Mouse (Mus musculus) midbrain, embryonic 11.5 days (tissue): ENCODE measurements around the gene Gna11. TPM values are rescaled to one million over a fixed set of nuclear protein-coding genes. Genes with fewer than 3 reads are reported as not detected.

Source experiments
- ATAC-seq: fragments of 200-750 bp; cut with Nextera tagmentation; 2 replicates; pipeline ENCODE4 v1.8.0; 2017; ENCODE audit warnings: moderate TSS enrichment, moderate library complexity; ENCODE audit not compliant: low FRiP score
- DNase-seq: peaks from one replicate; pipeline ENCODE4 v3.0.0; 2015; ENCODE audit warnings: low spot score; ENCODE audit errors: missing footprints
- H3K27ac ChIP-seq: fragments of 300-500 bp; sonication (generic); 2 replicates; pipeline ENCODE4 v1.5.1; 2014; ENCODE audit warnings: low read depth, low read length
- H3K27me3 ChIP-seq: fragments of 300-500 bp; sonication (generic); 2 replicates; pipeline ENCODE4 v1.6.1; 2014; ENCODE audit warnings: mild to moderate bottlenecking, low read length, moderate library complexity, mixed read lengths; ENCODE audit not compliant: control insufficient read depth, insufficient read depth
- H3K36me3 ChIP-seq: fragments of 300-500 bp; sonication (generic); 2 replicates; pipeline ENCODE4 v1.6.1; 2014; ENCODE audit warnings: mild to moderate bottlenecking, low read length, moderate library complexity, mixed read lengths; ENCODE audit not compliant: control insufficient read depth, insufficient read depth
- H3K4me1 ChIP-seq: fragments of 300-500 bp; sonication (generic); 2 replicates; pipeline ENCODE4 v1.6.1; 2014; ENCODE audit warnings: low read length; ENCODE audit not compliant: control insufficient read depth, insufficient read depth
- H3K4me2 ChIP-seq: fragments of 300-500 bp; sonication (generic); 2 replicates; pipeline ENCODE4 v1.6.1; 2014; ENCODE audit warnings: mild to moderate bottlenecking, moderate library complexity
- H3K4me3 ChIP-seq: fragments of 300-500 bp; sonication (generic); 2 replicates; pipeline ENCODE4 v1.5.1; 2014; ENCODE audit warnings: low read depth, low read length
- H3K9ac ChIP-seq: fragments of 300-500 bp; sonication (generic); 2 replicates; pipeline ENCODE4 v1.6.1; 2014; ENCODE audit warnings: low read length
- H3K9me3 ChIP-seq: fragments of 300-500 bp; sonication (generic); 2 replicates; pipeline ENCODE4 v1.6.1; 2016; ENCODE audit warnings: low read length; ENCODE audit not compliant: control insufficient read depth
- WGBS: fragments of 180-500 bp; shearing (Covaris S2); extraction: QIAGEN DNeasy Blood & Tissue Kit; methylation state at CpG from one replicate; pipeline ENCODE4 v1.1.7; 2014; 5-methylcytosine and 5-hydroxymethylcytosine counted together
- polyA plus RNA-seq: library from polyadenylated mRNA; unstranded; fragments of >200 nt; fragmentation: Nextera tagmentation; extraction: Ambion mirVana; gene quantifications from 2 replicates; pipeline ENCODE4 v1.2.1, GENCODE M21; 2014

Gene Gna11
- polyA plus RNA-seq, 1 experiment from 2014 or later, result 59.3 TPM

DNA sequence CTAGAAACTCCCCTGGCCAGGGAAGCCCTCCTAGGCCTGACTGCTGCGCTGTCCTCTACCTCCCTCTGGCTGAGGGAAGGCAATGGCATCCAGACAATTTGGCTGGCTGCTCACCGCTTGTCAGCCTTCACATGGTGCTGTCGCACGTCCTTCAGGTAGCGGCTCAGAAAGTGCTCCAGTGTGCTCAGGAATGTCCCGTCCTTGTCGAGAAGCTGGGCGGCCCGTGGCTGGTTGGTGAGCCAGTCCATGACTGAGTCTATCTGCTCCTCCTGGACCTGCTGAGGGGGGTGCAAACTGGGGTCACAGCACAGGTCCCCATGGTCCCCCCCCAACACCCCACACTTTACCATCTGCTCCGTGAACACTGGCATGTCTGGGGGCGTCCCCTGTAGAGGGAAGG is 56.9 kb downstream of the Gna11 start:
- Histone ChIP-seq H3K9ac (no peak overlapping the region), H3K27ac (no peak overlapping the region), H3K4me2 (no peak overlapping the region), H3K27me3 (no peaks in the 10 kb centered on the region), H3K4me1 (peaks cover 10% of the 10 kb centered on the region), H3K36me3 (peaks cover 35% of the 10 kb centered on the region), H3K4me3 (no peak overlapping the region), H3K9me3 (no peaks in the 10 kb centered on the region)
- 94% methylated on average over 11 of the region's 11 CpGs for WGBS
- DNase-seq, result no peak
- ATAC-seq, result no peak

DNA sequence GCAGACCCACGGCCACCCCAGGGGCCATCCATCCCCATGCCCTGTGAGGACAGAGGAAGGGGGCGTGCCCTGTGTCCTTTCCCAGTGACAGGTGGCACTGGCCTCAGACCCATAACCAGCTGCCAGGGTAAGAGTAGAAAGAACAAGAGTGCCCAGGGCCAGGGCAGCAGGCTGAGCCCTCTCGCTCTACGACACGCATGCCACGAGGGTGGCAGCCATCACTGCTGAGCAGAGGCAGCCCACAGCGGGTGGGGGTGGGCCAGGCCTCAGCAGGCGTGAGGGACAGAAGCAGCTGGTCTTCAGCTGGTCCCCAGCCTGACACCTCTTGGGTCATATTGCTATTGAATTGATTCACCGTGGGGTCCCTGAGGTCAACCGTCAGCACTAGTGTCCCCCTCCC is 58.5 kb downstream of the Gna11 start:
- 91% methylated on average over 10 of the region's 10 CpGs for WGBS
- Histone ChIP-seq H3K9me3 (no peaks in the 10 kb centered on the region), H3K4me3 (no peak overlapping the region), H3K9ac (no peak overlapping the region), H3K27ac (no peak overlapping the region), H3K27me3 (peaks cover 8% of the 10 kb centered on the region), H3K36me3 (peaks cover 23% of the 10 kb centered on the region), H3K4me2 (no peak overlapping the region), H3K4me1 (peaks cover 12% of the 10 kb centered on the region)
- DNase-seq, result no peak
- ATAC-seq, result no peak

DNA sequence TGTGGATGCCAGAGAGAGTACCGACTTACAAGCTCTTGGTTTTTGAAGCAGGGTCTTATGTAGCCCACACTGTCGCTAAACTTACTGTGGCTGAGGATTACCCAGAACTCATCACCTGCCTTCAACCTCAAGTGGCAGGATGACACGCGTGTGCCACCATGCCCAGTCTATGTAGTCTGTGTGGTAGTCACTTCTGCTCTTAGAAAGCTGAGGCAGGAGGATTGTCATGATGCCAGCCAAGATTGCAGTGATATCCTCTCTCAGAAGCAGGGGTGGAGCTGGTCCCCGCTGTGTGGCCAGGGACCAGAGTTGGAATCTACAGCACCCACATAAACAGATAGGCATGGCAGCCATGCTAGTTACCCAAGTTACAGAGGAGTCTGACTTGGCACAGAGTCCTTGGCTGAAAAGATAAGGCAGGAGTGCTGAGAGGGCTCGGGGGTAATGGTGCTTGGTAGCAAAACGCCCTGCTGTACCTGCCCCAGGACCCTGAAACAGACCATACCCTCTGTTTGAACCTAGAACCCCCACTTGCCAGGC is 59.4 kb downstream of the Gna11 start:
- H3K27me3 ChIP-seq, result peaks cover 10% of the 10 kb centered on the region
- H3K9me3 ChIP-seq, result no peaks in the 10 kb centered on the region
- H3K4me2 ChIP-seq, result no peak overlapping the region
- no peak overlapping the region for H3K9ac ChIP-seq
- peaks cover 13% of the 10 kb centered on the region for H3K4me1 ChIP-seq
- H3K36me3 ChIP-seq, result peaks cover 17% of the 10 kb centered on the region
- H3K27ac ChIP-seq, result no peak overlapping the region
- DNase-seq (no peak), ATAC-seq (no peak)
- no peak overlapping the region for H3K4me3 ChIP-seq
- WGBS, result 73% methylated on average over 7 of the region's 7 CpGs

DNA sequence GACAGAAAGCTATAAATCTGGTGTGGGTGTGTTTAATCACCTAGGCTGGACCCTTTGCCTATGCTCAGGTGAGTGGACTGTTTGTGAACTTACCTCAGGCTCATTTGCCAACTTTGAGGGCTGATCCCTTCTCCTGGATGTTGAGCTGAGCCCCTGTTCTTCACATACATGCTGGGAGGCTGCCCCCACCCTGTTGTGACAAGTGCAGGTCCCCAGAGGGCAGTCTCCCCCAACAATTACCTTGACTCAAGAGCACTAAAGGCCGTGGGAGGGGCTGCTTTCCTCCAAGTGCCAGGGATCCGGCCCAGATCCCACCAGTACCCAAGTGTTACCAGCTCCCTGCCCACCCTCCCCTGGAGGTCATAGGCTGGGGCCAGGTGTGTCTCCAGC is 59.9 kb downstream of the Gna11 start:
- H3K27me3 ChIP-seq, result peaks cover 10% of the 10 kb centered on the region
- H3K4me1 ChIP-seq, result peaks cover 18% of the 10 kb centered on the region
- no peak overlapping the region for H3K4me3 ChIP-seq
- no peaks in the 10 kb centered on the region for H3K9me3 ChIP-seq
- peak overlapping the region; percentile 44 for H3K27ac ChIP-seq
- DNase-seq (no peak), ATAC-seq (no peak)
- 43% methylated on average over 2 of the region's 2 CpGs for WGBS
- H3K36me3 ChIP-seq, result peaks cover 12% of the 10 kb centered on the region
- H3K4me2 ChIP-seq, result no peak overlapping the region
- no peak overlapping the region for H3K9ac ChIP-seq

DNA sequence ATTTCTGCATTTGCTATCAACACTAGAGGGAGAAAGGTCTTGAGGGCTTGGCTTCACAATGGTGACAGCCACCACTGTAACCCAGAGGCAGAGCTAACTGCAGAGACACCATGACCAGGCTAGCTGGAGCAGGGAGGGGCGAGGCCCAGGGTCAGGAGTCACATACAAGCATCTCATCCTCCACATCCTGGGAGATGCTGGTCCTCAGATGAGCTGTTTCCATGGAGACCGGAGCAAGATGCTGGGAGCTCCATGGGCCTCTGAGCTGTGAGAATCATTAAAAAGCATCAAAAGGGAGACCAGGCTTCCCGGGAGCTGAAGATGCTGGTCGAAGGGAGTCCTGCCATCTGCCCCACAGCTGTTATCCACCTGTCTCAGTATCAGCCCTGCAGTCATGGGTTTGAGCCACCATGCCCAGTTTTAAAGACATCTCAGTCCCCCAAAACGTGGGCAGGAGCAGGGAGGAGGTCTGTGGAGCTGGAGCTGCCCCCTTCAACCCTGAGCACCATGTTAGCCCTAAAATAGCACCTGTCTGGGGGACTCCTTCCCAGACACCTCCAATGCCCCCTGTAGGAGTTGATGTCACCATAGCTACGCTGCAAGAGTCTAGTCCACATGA is 60.4 kb downstream of the Gna11 start:
- Histone ChIP-seq H3K36me3 (peaks cover 11% of the 10 kb centered on the region), H3K9ac (no peak overlapping the region), H3K27me3 (peaks cover 10% of the 10 kb centered on the region), H3K9me3 (no peaks in the 10 kb centered on the region), H3K4me2 (no peak overlapping the region), H3K27ac (peak overlapping the region; percentile 44), H3K4me1 (peaks cover 18% of the 10 kb centered on the region), H3K4me3 (no peak overlapping the region)
- WGBS, result 56% methylated on average over 6 of the region's 6 CpGs
- DNase-seq, result peak; percentile 87
- ATAC-seq, result peak; percentile 51

DNA sequence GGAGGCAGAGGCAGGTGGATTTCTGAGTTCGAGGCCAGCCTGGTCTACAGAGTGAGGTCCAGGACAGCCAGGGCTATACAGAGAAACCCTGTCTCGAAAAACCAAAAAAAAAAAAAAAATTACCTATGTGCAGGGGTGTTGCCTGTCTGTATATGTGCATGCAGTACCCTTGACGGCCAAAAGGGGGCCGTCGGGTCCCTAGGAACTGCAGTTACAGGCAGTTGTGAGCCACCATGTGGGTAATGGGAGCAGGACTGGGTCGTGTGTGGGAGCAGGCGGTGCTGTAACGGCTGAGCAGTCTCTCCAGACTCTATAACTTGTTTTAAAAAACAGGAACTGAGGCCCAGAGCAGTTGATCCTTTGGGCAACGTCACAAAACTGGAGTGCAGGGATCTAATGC is 61.0 kb downstream of the Gna11 start:
- DNase-seq, result no peak
- Histone ChIP-seq H3K27ac (peak overlapping the region; percentile 44; the same call in 1 of the 2 replicates), H3K27me3 (peaks cover 10% of the 10 kb centered on the region), H3K36me3 (peaks cover 8% of the 10 kb centered on the region), H3K9ac (no peak overlapping the region), H3K4me2 (no peak overlapping the region), H3K9me3 (no peaks in the 10 kb centered on the region), H3K4me1 (peaks cover 18% of the 10 kb centered on the region), H3K4me3 (no peak overlapping the region)
- ATAC-seq, result no peak
- WGBS, result 23% methylated on average over 9 of the region's 9 CpGs

DNA sequence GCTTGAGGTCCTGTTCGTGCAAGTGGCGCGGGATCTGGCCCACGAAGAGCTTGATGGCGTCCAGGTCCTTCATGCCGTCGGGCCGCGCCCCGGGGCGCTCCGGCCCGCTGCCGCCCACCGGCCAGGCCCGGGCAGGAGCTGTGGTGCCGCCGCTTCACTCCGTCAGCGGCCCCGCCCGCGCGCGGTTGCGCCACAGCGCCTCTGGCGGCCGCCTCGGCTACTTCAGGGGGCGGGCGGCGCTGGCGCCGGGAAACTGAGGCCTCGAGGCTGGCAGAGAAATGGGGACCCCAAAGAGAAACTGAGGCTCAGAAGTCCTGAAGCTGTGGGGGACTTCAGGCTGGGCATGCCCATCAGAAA is 62.5 kb downstream of the Gna11 start, which contains the start of gene Celf5:
Gene Celf5, minus strand, starts transcription at position 177 of the 357 bp plus-strand sequence.
- Histone ChIP-seq H3K4me1 (peaks cover 18% of the 10 kb centered on the region), H3K36me3 (peaks cover 3% of the 10 kb centered on the region; the same call in 1 of the 2 replicates), H3K4me2 (peak within 1 kb of the TSS; percentile 65), H3K4me3 (peak within 1 kb of the TSS; percentile 49), H3K9me3 (no peaks in the 10 kb centered on the region), H3K27ac (no peak within 1 kb of the TSS), H3K9ac (peak within 1 kb of the TSS; percentile 69), H3K27me3 (peaks cover 10% of the 10 kb centered on the region)
- DNase-seq (peak; percentile 99), ATAC-seq (peak; percentile 64)
- WGBS, result 0% methylated on average over 36 of the region's 36 CpGs

DNA sequence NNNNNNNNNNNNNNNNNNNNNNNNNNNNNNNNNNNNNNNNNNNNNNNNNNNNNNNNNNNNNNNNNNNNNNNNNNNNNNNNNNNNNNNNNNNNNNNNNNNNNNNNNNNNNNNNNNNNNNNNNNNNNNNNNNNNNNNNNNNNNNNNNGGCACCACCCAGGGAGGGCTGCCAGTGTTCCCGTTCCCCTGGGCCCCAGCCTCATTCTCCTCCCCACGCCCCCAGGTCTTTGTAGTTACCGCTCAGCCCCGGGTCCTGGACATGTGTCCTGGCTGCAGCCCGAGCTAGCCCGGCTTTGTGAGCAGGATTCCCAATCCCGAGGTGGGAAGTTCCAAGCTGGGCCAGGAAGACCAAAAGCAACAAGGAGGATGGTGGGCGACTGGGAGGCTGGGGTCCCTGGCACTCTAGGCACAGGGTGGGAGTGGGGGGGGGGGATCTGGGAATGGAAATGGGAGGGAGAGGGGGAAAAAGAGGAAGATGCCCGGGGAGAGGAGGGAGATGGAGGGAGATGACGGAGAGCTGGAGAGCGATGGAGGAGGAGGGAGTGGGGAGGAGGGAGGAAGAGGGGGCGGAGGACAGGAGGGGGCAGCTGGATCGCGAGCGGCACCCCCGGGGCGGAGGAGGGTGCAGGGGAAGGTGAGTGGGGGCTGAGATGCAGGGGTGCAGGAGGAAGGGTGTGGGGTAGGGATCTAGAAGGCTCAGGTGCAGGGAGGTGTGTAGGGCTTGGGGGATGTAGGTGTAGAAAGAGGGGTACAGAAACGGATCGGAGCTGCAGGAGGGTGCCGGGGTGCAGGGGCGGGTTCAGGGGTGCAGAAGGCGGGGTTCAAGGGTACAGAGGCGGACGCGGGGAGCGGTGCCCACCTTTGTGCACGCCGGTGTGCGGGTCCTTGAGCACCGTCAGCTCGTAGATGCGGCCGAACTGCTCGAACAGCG is 63.1 kb downstream of the Gna11 start:
- DNase-seq (no peak), ATAC-seq (peak; percentile 25; the same call in 1 of the 2 replicates)
- Histone ChIP-seq H3K36me3 (peaks cover 3% of the 10 kb centered on the region; the same call in 1 of the 2 replicates), H3K9ac (peak overlapping the region; percentile 69), H3K4me3 (peak overlapping the region; percentile 49), H3K4me2 (peak overlapping the region; percentile 65), H3K27ac (no peak overlapping the region), H3K9me3 (no peaks in the 10 kb centered on the region), H3K27me3 (peaks cover 15% of the 10 kb centered on the region), H3K4me1 (peaks cover 20% of the 10 kb centered on the region)
- 4% methylated on average over 34 of the region's 35 CpGs for WGBS
